Comparison of ENCODE assay signal across 9 mouse cellular contexts in the genomic region with DNA sequence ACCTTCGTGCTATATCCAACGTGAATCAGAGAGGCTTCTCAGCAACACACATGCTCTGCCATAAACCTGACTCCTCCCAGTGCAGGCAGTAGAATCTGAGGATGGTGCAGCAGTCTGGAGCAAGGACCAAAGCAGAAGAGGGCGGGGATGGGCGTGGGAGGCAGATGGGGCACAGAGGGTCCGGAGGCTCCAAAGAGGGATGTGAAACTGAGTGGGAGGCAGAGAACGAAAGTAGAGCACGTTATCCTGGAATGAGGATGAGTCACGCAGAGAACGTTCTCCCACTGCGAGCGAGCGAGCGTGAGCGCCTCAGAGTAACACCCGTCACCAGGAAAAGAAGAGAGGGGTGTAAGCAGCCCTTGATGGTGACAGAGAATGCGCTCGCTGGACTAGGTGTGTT. TPM values are rescaled to one million over a fixed set of nuclear protein-coding genes. Genes with fewer than 3 reads are reported as not detected.
DNase-seq lines count a peak whose midpoint lies in the region; ATAC-seq and TF ChIP-seq lines count a peak whose summit lies in the region.
"Had no signal": no experiment of that assay in that cellular context is flagged by ENCODE, and none has a peak within 500 bp of the region (broad histone marks: within the 10 kb centered on the region; RNA-seq: fewer than 3 reads in every experiment).

No protein-coding gene starts in this region.

- no peaks in the 10 kb centered on the region for H3K4me1 ChIP-seq in cerebellum, adult 2 months (ENCODE audit: control insufficient read depth, insufficient read depth, low read length)
- H3K4me1 ChIP-seq in liver, embryonic 14.5 days (replicated peaks; ENCODE audit: control insufficient read depth in 2 of 2, insufficient read depth in 2 of 2, low read length in 1 of 2), result peaks cover 0 to 5% of the 10 kb centered on the region in 2 experiments; a peak in 1 of 4 replicates
- H3K4me1 ChIP-seq in stomach, embryonic 15.5 days, result 0 out of 2 replicates have a peak, but pooled peaks cover 6% of the 10 kb centered on the region
- H3K4me1 ChIP-seq in midbrain, embryonic 16.5 days (ENCODE audit: control insufficient read depth, insufficient read depth, low read length), result no peaks in the 10 kb centered on the region
- H3K4me1 ChIP-seq: embryonic facial prominence, embryonic 12.5 days had no signal

- intact Hi-C loops in heart, postnatal 25 days (cut with DNase I), result no loop called here

- no peak for TF ChIP-seq CTCF in cerebellum, adult 2 months (IDR thresholded peaks at IDR 0.05; ENCODE audit: borderline replicate concordance, insufficient read depth, low read depth, low read length)
- no peak for TF ChIP-seq CTCF in liver, embryonic 14.5 days (IDR thresholded peaks at IDR 0.05; ENCODE audit: low read depth)

- H3K36me3 ChIP-seq in liver, embryonic 14.5 days (replicated peaks; ENCODE audit: control insufficient read depth, insufficient read depth, low read depth), result no peaks in the 10 kb centered on the region
- H3K36me3 ChIP-seq in stomach, embryonic 15.5 days, result no peaks in the 10 kb centered on the region
- H3K36me3 ChIP-seq in midbrain, embryonic 16.5 days (ENCODE audit: control insufficient read depth, insufficient read depth, low read length), result no peaks in the 10 kb centered on the region
- H3K36me3 ChIP-seq: embryonic facial prominence, embryonic 12.5 days had no signal

- no peak overlapping the region for H3K9ac ChIP-seq in liver, embryonic 14.5 days (replicated peaks)
- no peak overlapping the region for H3K9ac ChIP-seq in stomach, embryonic 15.5 days
- H3K9ac ChIP-seq in midbrain, embryonic 16.5 days (ENCODE audit: low read depth, low read length), result no peak overlapping the region
- H3K9ac ChIP-seq: embryonic facial prominence, embryonic 12.5 days had no signal

- peak overlapping the region; percentile 15 for H3K4me3 ChIP-seq in cerebellum, adult 2 months (replicated peaks; ENCODE audit: insufficient read depth, low read depth, low read length)
- H3K4me3 ChIP-seq in liver, embryonic 14.5 days (ENCODE audit: insufficient read depth in 1 of 2, low read depth in 2 of 2, low read length in 2 of 2), result no peak overlapping the region
- H3K4me3 ChIP-seq in stomach, embryonic 15.5 days (replicated peaks), result no peak overlapping the region
- no peak overlapping the region for H3K4me3 ChIP-seq in midbrain, embryonic 16.5 days (ENCODE audit: low read depth, low read length)
- H3K4me3 ChIP-seq: embryonic facial prominence, embryonic 12.5 days had no signal

- TF ChIP-seq EP300 in liver, embryonic 14.5 days (IDR thresholded peaks at IDR 0.05; ENCODE audit: low read depth), result no peak

- H3K27ac ChIP-seq in cerebellum, adult 2 months (ENCODE audit: insufficient read depth, low read length), result no peak overlapping the region
- no peak overlapping the region for H3K27ac ChIP-seq in liver, embryonic 14.5 days
- no peak overlapping the region for H3K27ac ChIP-seq in stomach, embryonic 15.5 days
- H3K27ac ChIP-seq in midbrain, embryonic 16.5 days (ENCODE audit: low read length), result no peak overlapping the region
- H3K27ac ChIP-seq: embryonic facial prominence, embryonic 12.5 days had no signal

- H3K9me3 ChIP-seq in liver, embryonic 14.5 days (ENCODE audit: control insufficient read depth, low read length), result no peaks in the 10 kb centered on the region
- H3K9me3 ChIP-seq in stomach, embryonic 15.5 days, result no peaks in the 10 kb centered on the region
- H3K9me3 ChIP-seq in midbrain, embryonic 16.5 days (replicated peaks; ENCODE audit: control insufficient read depth, low read length, poor library complexity, severe bottlenecking), result no peaks in the 10 kb centered on the region
- H3K9me3 ChIP-seq: embryonic facial prominence, embryonic 12.5 days had no signal

- no peak overlapping the region for H3K4me2 ChIP-seq in liver, embryonic 14.5 days (ENCODE audit: low read depth)
- H3K4me2 ChIP-seq in stomach, embryonic 15.5 days, result no peak overlapping the region
- H3K4me2 ChIP-seq in midbrain, embryonic 16.5 days (ENCODE audit: low read length), result no peak overlapping the region
- H3K4me2 ChIP-seq: embryonic facial prominence, embryonic 12.5 days had no signal

- DNase-seq in cerebellum, adult 2 months, result no peak
- no peak for DNase-seq in cerebellum, postnatal 14 days
- peak; percentile 17 for DNase-seq in adrenal gland, postnatal 25 days
- DNase-seq in heart, postnatal 25 days (ENCODE audit: low spot score), result peak; percentile 29
- DNase-seq in liver, embryonic 14.5 days (ENCODE audit: low read depth in 3 of 3, low spot score in 3 of 3), result no peak
- DNase-seq in T-cell, adult 2 months (ENCODE audit: low spot score), result no peak

- no peaks in the 10 kb centered on the region for H3K27me3 ChIP-seq in cerebellum, adult 2 months (ENCODE audit: control insufficient read depth, insufficient read depth, low read length)
- no peaks in the 10 kb centered on the region for H3K27me3 ChIP-seq in liver, embryonic 14.5 days (ENCODE audit: control insufficient read depth, insufficient read depth, low read length)
- no peaks in the 10 kb centered on the region for H3K27me3 ChIP-seq in stomach, embryonic 15.5 days (replicated peaks)
- H3K27me3 ChIP-seq in midbrain, embryonic 16.5 days (ENCODE audit: control insufficient read depth, insufficient read depth, low read depth, low read length), result no peaks in the 10 kb centered on the region
- H3K27me3 ChIP-seq: embryonic facial prominence, embryonic 12.5 days had no signal

- 0 out of 2 replicates have a peak, but pooled peaks have one; percentile 19 for ATAC-seq in liver, embryonic 14.5 days (ENCODE audit: insufficient read depth)
- ATAC-seq in stomach, embryonic 15.5 days (ENCODE audit: insufficient read depth, low FRiP score, low read depth), result 0 out of 2 replicates have a peak, but pooled peaks have one; percentile 21
- ATAC-seq in midbrain, embryonic 16.5 days, result no peak

- WGBS in cerebellum, adult 2 months, result 67% methylated on average over 17 of the region's 17 CpGs
- WGBS in liver, embryonic 14.5 days (ENCODE audit: insufficient replicate concordance), result 70% methylated on average over 17 of the region's 17 CpGs
- 70% methylated on average over 17 of the region's 17 CpGs for WGBS in stomach, embryonic 15.5 days
- WGBS in midbrain, embryonic 16.5 days, result 87% methylated on average over 17 of the region's 17 CpGs

- no peak for TF ChIP-seq POLR2A in cerebellum, adult 2 months (IDR thresholded peaks at IDR 0.05; ENCODE audit: borderline replicate concordance, insufficient read depth, low read length)

RNA-seq across cellular contexts. Expression of a gene that starts 12.2 kb away (rescaled TPM):
- polyA plus RNA-seq in cerebellum, adult 2 months (2012; rRNA removed), result 14.1 and 15.3 TPM in 2 replicates
- 19.8 and 22.0 TPM in 2 replicates for total RNA-seq in adrenal gland, postnatal 25 days (2021)
- 10 to 100 TPM; 18.4 to 25.6 TPM for total RNA-seq in heart, postnatal 25 days (2021)
- 3.8 and 5.9 TPM in 2 replicates for polyA plus RNA-seq in liver, embryonic 14.5 days (2012; rRNA removed)
- polyA plus RNA-seq in liver, embryonic 14.5 days (2014; fragmentation: Nextera tagmentation; extraction: Ambion mirVana), result 2.1 and 3.2 TPM in 2 replicates
- polyA plus RNA-seq in stomach, embryonic 15.5 days (2015; fragmentation: Nextera tagmentation; extraction: Ambion mirVana), result 4.5 and 4.9 TPM in 2 replicates
- polyA plus RNA-seq in midbrain, embryonic 16.5 days (2015; fragmentation: Nextera tagmentation; extraction: Ambion mirVana), result 2.3 and 2.8 TPM in 2 replicates

Comparison
In these comparisons a context has a peak if more than half of its experiments do, and no peak if none do; other contexts are left out.
1. DNase-seq: peak in adrenal gland, postnatal 25 days (single experiment) and heart, postnatal 25 days (single experiment); none in cerebellum, adult 2 months (0 of 2), cerebellum, postnatal 14 days (0 of 2), liver, embryonic 14.5 days (0 of 3) and T-cell, adult 2 months (single experiment).